Mouse (Mus musculus) embryonic facial prominence, embryonic 10.5 days (tissue): ENCODE data around the gene Gucy2g. TPM values are rescaled to one million over a fixed set of nuclear protein-coding genes. Genes with fewer than 3 reads are reported as not detected.

ENCODE experiments used
- microRNA-seq: library from miRNA; unstranded; fragments of <30 nt; microRNA quantifications from one replicate; pipeline ENCODE4, GENCODE M21; 2017
- polyA plus RNA-seq: library from polyadenylated mRNA; unstranded; fragments of >200 nt; fragmentation: Nextera tagmentation; extraction: Ambion mirVana; gene quantifications from 2 replicates; pipeline ENCODE4 v1.2.1, GENCODE M21; 2016

Gene Gucy2g
- polyA plus RNA-seq, 1 experiment from 2014 or later = not detected

Small RNA genes lying within 50 kb of the gene (microRNA-seq; reads per million reads assigned to microRNA genes)
- not detected for gene Mir6715

Other genes with a start within 250 kb of the Gucy2g start
- gene Gpam, start 114.0 kb downstream of the Gucy2g start, polyA plus RNA-seq = 18.1 and 20.4 TPM in 2 replicates
- not detected in 2 replicates for gene Tectb, start 60.5 kb downstream of the Gucy2g start, polyA plus RNA-seq
- 24.0 and 27.4 TPM in 2 replicates for gene Acsl5, start 10.7 kb upstream of the Gucy2g start, polyA plus RNA-seq
- gene Zdhhc6, start 74.8 kb upstream of the Gucy2g start, polyA plus RNA-seq = 112 and 115 TPM in 2 replicates
- 30.6 and 31.2 TPM in 2 replicates for gene Vti1a, start 75.1 kb upstream of the Gucy2g start, polyA plus RNA-seq